Mouse (Mus musculus) G1E (cell line): ENCODE data around the gene Tlk1. TPM values are rescaled to one million over a fixed set of nuclear protein-coding genes. Genes with fewer than 3 reads are reported as not detected.

Experiments used
- ATAC-seq: 2 replicates; pipeline ENCODE4 v1.8.0; 2016; ENCODE audit warnings: mild to moderate bottlenecking; ENCODE audit not compliant: insufficient number of reproducible peaks, poor library complexity, low FRiP score, severe bottlenecking; ENCODE audit errors: extremely low read depth
- DNase-seq: peaks from one replicate; pipeline ENCODE4 v3.0.0; 2012; ENCODE audit warnings: low spot score
- H3K27me3 ChIP-seq: 2 replicates; pipeline ENCODE4 v1.6.1; 2012; ENCODE audit warnings: mild to moderate bottlenecking, low read length, inconsistent platforms; ENCODE audit not compliant: insufficient read depth
- H3K36me3 ChIP-seq: replicated peaks from 2 replicates; pipeline ENCODE3; 2012; ENCODE audit warnings: mild to moderate bottlenecking, inconsistent platforms
- H3K4me1 ChIP-seq: 2 replicates; pipeline ENCODE4 v1.6.1; 2012; ENCODE audit warnings: low read depth, low read length, inconsistent platforms, mixed read lengths; ENCODE audit not compliant: insufficient read depth
- H3K4me3 ChIP-seq: 2 replicates; pipeline ENCODE4 v1.5.1; 2012; ENCODE audit warnings: low read depth, mild to moderate bottlenecking, inconsistent platforms, low read length, moderate library complexity, mixed read lengths
- H3K9me3 ChIP-seq: replicated peaks from 2 replicates; pipeline ENCODE4 v1.6.1; 2012; ENCODE audit warnings: inconsistent platforms
- CTCF ChIP-seq: IDR thresholded peaks from 2 replicates; pipeline ENCODE4 v1.5.1; 2012; ENCODE audit warnings: low read depth, low read length, inconsistent platforms, mixed read lengths
- GATA1 ChIP-seq: IDR thresholded peaks from 2 replicates; pipeline ENCODE4 v1.6.1; 2012; ENCODE audit warnings: borderline replicate concordance, low read length, inconsistent platforms, mixed read lengths
- GATA2 ChIP-seq: IDR thresholded peaks from 2 replicates; pipeline ENCODE4 v1.6.1; 2012; ENCODE audit warnings: low read depth, low read length, inconsistent platforms, borderline replicate concordance
- POLR2AphosphoS5 ChIP-seq: IDR thresholded peaks from 2 replicates; pipeline ENCODE4 v1.6.1; 2012; ENCODE audit warnings: low read depth, low read length, inconsistent platforms; ENCODE audit not compliant: insufficient replicate concordance
- TAL1 ChIP-seq: conservative IDR thresholded peaks from 2 replicates; pipeline ENCODE4 v1.6.1; 2012; ENCODE audit warnings: low read depth, low read length, inconsistent platforms, mixed read lengths
- polyA plus RNA-seq: library from polyadenylated mRNA; stranded (reverse); fragments of >175 nt; gene quantifications from 2 replicates; pipeline ENCODE4 v1.2.3, GENCODE M21; 2012
- total RNA-seq, 2 experiments: library from RNA; stranded (forward) in 1 of 2; stranded (reverse) in 1 of 2; fragments of 200-1000 nt in 1 of 2; fragments of >200 nt in 1 of 2; fragmentation: Nextera tagmentation in 1 of 2; gene quantifications; 2 replicates each; pipeline ENCODE4 v1.2.3; 2014 to 2017

Gene Tlk1
- total and polyA plus RNA-seq, 3 experiments = 29.3 to 132 (median 96.2) TPM

GRCm38 (mm10) chr2:70829946-70830610, 4.5 kb upstream of the Tlk1 start:
- H3K9me3 ChIP-seq = no peaks in the 10 kb centered on the region
- no peaks in the 10 kb centered on the region for H3K36me3 ChIP-seq
- peaks cover 60% of the 10 kb centered on the region for H3K4me1 ChIP-seq
- DNase-seq = no peak
- H3K4me3 ChIP-seq = peak overlapping the region; percentile 33; the same call in 1 of the 2 replicates
- ATAC-seq = no peak
- TF ChIP-seq GATA1 (no peak), TAL1 (no peak), POLR2AphosphoS5 (no peak), CTCF (no peak), GATA2 (no peak)
- H3K27me3 ChIP-seq = no peaks in the 10 kb centered on the region

GRCm38 (mm10) chr2:70827780-70828179, 2.3 kb upstream of the Tlk1 start:
- Histone ChIP-seq H3K27me3 (no peaks in the 10 kb centered on the region), H3K36me3 (no peaks in the 10 kb centered on the region), H3K4me3 (peak overlapping the region; percentile 37; the same call in 1 of the 2 replicates), H3K4me1 (peaks cover 64% of the 10 kb centered on the region), H3K9me3 (no peaks in the 10 kb centered on the region)
- TF ChIP-seq TAL1 (no peak), POLR2AphosphoS5 (no peak), GATA1 (no peak), GATA2 (no peak)
- no peak for DNase-seq
- no peak for ATAC-seq

GRCm38 (mm10) chr2:70826436-70827230, 1.1 kb upstream of the Tlk1 start:
- Histone ChIP-seq H3K27me3 (no peaks in the 10 kb centered on the region), H3K36me3 (peaks cover 2% of the 10 kb centered on the region), H3K4me1 (peaks cover 65% of the 10 kb centered on the region), H3K9me3 (no peaks in the 10 kb centered on the region), H3K4me3 (peak overlapping the region; percentile 89; the same call in 1 of the 2 replicates)
- DNase-seq (no peak), ATAC-seq (peak; percentile 48)
- no peak for TF ChIP-seq CTCF
- TF ChIP-seq TAL1 = peak; percentile 83

- Histone ChIP-seq H3K4me1 (peaks cover 61% of the 10 kb centered on the region), H3K9me3 (no peaks in the 10 kb centered on the region), H3K36me3 (peaks cover 2% of the 10 kb centered on the region), H3K4me3 (peak overlapping the region; percentile 89), H3K27me3 (no peaks in the 10 kb centered on the region)
- peak; percentile 53 for DNase-seq
- TF ChIP-seq GATA1 = no peak
- no peak for TF ChIP-seq CTCF
- no peak for TF ChIP-seq POLR2AphosphoS5
- no peak for TF ChIP-seq TAL1
- no peak for TF ChIP-seq GATA2
- no peak for ATAC-seq
These were observed 624 bp downstream of the Tlk1 start for GRCm38 (mm10) chr2:70824838-70825370.

- peak overlapping the region; percentile 89 for H3K4me3 ChIP-seq
- H3K27me3 ChIP-seq = no peaks in the 10 kb centered on the region
- TF ChIP-seq GATA2 (no peak), TAL1 (no peak), GATA1 (no peak), POLR2AphosphoS5 (no peak), CTCF (no peak)
- H3K36me3 ChIP-seq = peaks cover 2% of the 10 kb centered on the region
- H3K4me1 ChIP-seq = peaks cover 56% of the 10 kb centered on the region
- H3K9me3 ChIP-seq = no peaks in the 10 kb centered on the region
- DNase-seq = no peak
- no peak for ATAC-seq
These were observed 1.4 kb downstream of the Tlk1 start for GRCm38 (mm10) chr2:70823926-70824800.

GRCm38 (mm10) chr2:70823434-70823833, 2.1 kb downstream of the Tlk1 start:
- Histone ChIP-seq H3K4me3 (peak overlapping the region; percentile 89), H3K4me1 (peaks cover 55% of the 10 kb centered on the region)
- ATAC-seq = no peak

More at GRCm38 (mm10) chr2:70823434-70823833, 2.1 kb downstream of the Tlk1 start:
- H3K27me3 ChIP-seq = no peaks in the 10 kb centered on the region
- DNase-seq = no peak
- H3K9me3 ChIP-seq = no peaks in the 10 kb centered on the region
- TF ChIP-seq CTCF (no peak), GATA2 (no peak), TAL1 (no peak), GATA1 (no peak), POLR2AphosphoS5 (no peak)
- peaks cover 2% of the 10 kb centered on the region for H3K36me3 ChIP-seq
